Mouse (Mus musculus): ENCODE measurements at regions not wholly inside any gene's neighbourhood (a gene's known extent, or its start where the extent isn't known, plus 50 kb on each side); places are given as distances from the start of the nearest gene placed in this dataset.

GRCm38 (mm10) chr11:40394864-40395266 lies 300.1 kb downstream of the Mat2b start:
- Histone ChIP-seq H3K27ac (replicated peaks in 1 of 2; ENCODE audit: control insufficient read depth in 1 of 2, insufficient read depth in 1 of 2, low read depth in 2 of 2, low read length in 2 of 2) (no peak overlapping the region), H3K4me3 (ENCODE audit: control insufficient read depth in 1 of 2, insufficient read depth in 1 of 2, low read depth in 1 of 2, low read length in 2 of 2) (no peak overlapping the region), H3K27me3 (ENCODE audit: control insufficient read depth, insufficient read depth, low read length) (no peaks in the 10 kb centered on the region), H3K4me2 (ENCODE audit: low read length) (no peak overlapping the region), H3K9ac (ENCODE audit: low read length) (no peak overlapping the region), H3K9me3 (ENCODE audit: control insufficient read depth, low read length) (no peaks in the 10 kb centered on the region), H3K36me3 (ENCODE audit: control insufficient read depth, insufficient read depth, low read length) (no peaks in the 10 kb centered on the region), H3K4me1 (ENCODE audit: control insufficient read depth in 2 of 2, insufficient read depth in 2 of 2, low read length in 2 of 2) (no peaks in the 10 kb centered on the region)
- 52% methylated on average over 7 of the region's 7 CpGs for WGBS
- no peak for ATAC-seq (ENCODE audit: insufficient number of reproducible peaks, insufficient read depth, low FRiP score, low read depth)

GRCm38 (mm10) chr11:40394283-40394758 lies 300.7 kb downstream of the Mat2b start:
- Histone ChIP-seq H3K27me3 (ENCODE audit: control insufficient read depth, insufficient read depth, low read length) (no peaks in the 10 kb centered on the region), H3K36me3 (ENCODE audit: control insufficient read depth, insufficient read depth, low read length) (no peaks in the 10 kb centered on the region), H3K27ac (replicated peaks in 1 of 2; ENCODE audit: control insufficient read depth in 1 of 2, insufficient read depth in 1 of 2, low read depth in 2 of 2, low read length in 2 of 2) (no peak overlapping the region), H3K4me2 (ENCODE audit: low read length) (no peak overlapping the region), H3K9me3 (ENCODE audit: control insufficient read depth, low read length) (no peaks in the 10 kb centered on the region), H3K9ac (ENCODE audit: low read length) (no peak overlapping the region), H3K4me1 (ENCODE audit: control insufficient read depth in 2 of 2, insufficient read depth in 2 of 2, low read length in 2 of 2) (no peaks in the 10 kb centered on the region), H3K4me3 (ENCODE audit: control insufficient read depth in 1 of 2, insufficient read depth in 1 of 2, low read depth in 1 of 2, low read length in 2 of 2) (no peak overlapping the region)
- no peak for ATAC-seq (ENCODE audit: insufficient number of reproducible peaks, insufficient read depth, low FRiP score, low read depth)
- 57% methylated on average over 4 of the region's 4 CpGs for WGBS

- H3K9me3 ChIP-seq (ENCODE audit: control insufficient read depth, low read length) = no peaks in the 10 kb centered on the region
- 56% methylated on average over 3 of the region's 3 CpGs for WGBS
- no peak overlapping the region for H3K9ac ChIP-seq (ENCODE audit: low read length)
- H3K27ac ChIP-seq (replicated peaks in 1 of 2; ENCODE audit: control insufficient read depth in 1 of 2, insufficient read depth in 1 of 2, low read depth in 2 of 2, low read length in 2 of 2) = no peak overlapping the region
- no peak overlapping the region for H3K4me3 ChIP-seq (ENCODE audit: control insufficient read depth in 1 of 2, insufficient read depth in 1 of 2, low read depth in 1 of 2, low read length in 2 of 2)
- ATAC-seq (ENCODE audit: insufficient number of reproducible peaks, insufficient read depth, low FRiP score, low read depth) = no peak
- no peaks in the 10 kb centered on the region for H3K27me3 ChIP-seq (ENCODE audit: control insufficient read depth, insufficient read depth, low read length)
- no peak overlapping the region for H3K4me2 ChIP-seq (ENCODE audit: low read length)
- no peaks in the 10 kb centered on the region for H3K36me3 ChIP-seq (ENCODE audit: control insufficient read depth, insufficient read depth, low read length)
- H3K4me1 ChIP-seq (ENCODE audit: control insufficient read depth in 2 of 2, insufficient read depth in 2 of 2, low read length in 2 of 2) = no peaks in the 10 kb centered on the region
Measured at GRCm38 (mm10) chr11:40380696-40381095, 314.3 kb downstream of the Mat2b start.

GRCm38 (mm10) chr11:40371696-40372095 lies 323.3 kb downstream of the Mat2b start:
- no peak overlapping the region for H3K9ac ChIP-seq (ENCODE audit: low read length)
- WGBS = 66% methylated on average over 2 of the region's 2 CpGs

GRCm38 (mm10) chr11:40366573-40366972 lies 328.4 kb downstream of the Mat2b start:
- H3K36me3 ChIP-seq (ENCODE audit: control insufficient read depth, insufficient read depth, low read length) = no peaks in the 10 kb centered on the region
- H3K4me3 ChIP-seq (ENCODE audit: control insufficient read depth in 1 of 2, insufficient read depth in 1 of 2, low read depth in 1 of 2, low read length in 2 of 2) = no peak overlapping the region
- H3K27ac ChIP-seq (replicated peaks in 1 of 2; ENCODE audit: control insufficient read depth in 1 of 2, insufficient read depth in 1 of 2, low read depth in 2 of 2, low read length in 2 of 2) = no peak overlapping the region
- no peaks in the 10 kb centered on the region for H3K27me3 ChIP-seq (ENCODE audit: control insufficient read depth, insufficient read depth, low read length)
- no peak overlapping the region for H3K4me2 ChIP-seq (ENCODE audit: low read length)
- H3K9ac ChIP-seq (ENCODE audit: low read length) = no peak overlapping the region
- no peaks in the 10 kb centered on the region for H3K4me1 ChIP-seq (ENCODE audit: control insufficient read depth in 2 of 2, insufficient read depth in 2 of 2, low read length in 2 of 2)
- no peaks in the 10 kb centered on the region for H3K9me3 ChIP-seq (ENCODE audit: control insufficient read depth, low read length)
- no peak for ATAC-seq (ENCODE audit: insufficient number of reproducible peaks, insufficient read depth, low FRiP score, low read depth)

More at GRCm38 (mm10) chr11:40371696-40372095, 323.3 kb downstream of the Mat2b start:
- no peaks in the 10 kb centered on the region for H3K9me3 ChIP-seq (ENCODE audit: control insufficient read depth, low read length)
- no peak overlapping the region for H3K4me2 ChIP-seq (ENCODE audit: low read length)
- H3K4me1 ChIP-seq (ENCODE audit: control insufficient read depth in 2 of 2, insufficient read depth in 2 of 2, low read length in 2 of 2) = no peaks in the 10 kb centered on the region
- no peak overlapping the region for H3K27ac ChIP-seq (replicated peaks in 1 of 2; ENCODE audit: control insufficient read depth in 1 of 2, insufficient read depth in 1 of 2, low read depth in 2 of 2, low read length in 2 of 2)
- H3K36me3 ChIP-seq (ENCODE audit: control insufficient read depth, insufficient read depth, low read length) = no peaks in the 10 kb centered on the region
- no peaks in the 10 kb centered on the region for H3K27me3 ChIP-seq (ENCODE audit: control insufficient read depth, insufficient read depth, low read length)
- H3K4me3 ChIP-seq (ENCODE audit: control insufficient read depth in 1 of 2, insufficient read depth in 1 of 2, low read depth in 1 of 2, low read length in 2 of 2) = no peak overlapping the region
- ATAC-seq (ENCODE audit: insufficient number of reproducible peaks, insufficient read depth, low FRiP score, low read depth) = no peak

- WGBS = 59% methylated on average over 2 of the region's 2 CpGs
- no peak for ATAC-seq (ENCODE audit: insufficient number of reproducible peaks, insufficient read depth, low FRiP score, low read depth)
- Histone ChIP-seq H3K4me3 (ENCODE audit: control insufficient read depth in 1 of 2, insufficient read depth in 1 of 2, low read depth in 1 of 2, low read length in 2 of 2) (no peak overlapping the region), H3K4me1 (ENCODE audit: control insufficient read depth in 2 of 2, insufficient read depth in 2 of 2, low read length in 2 of 2) (no peaks in the 10 kb centered on the region), H3K9ac (ENCODE audit: low read length) (no peak overlapping the region), H3K9me3 (ENCODE audit: control insufficient read depth, low read length) (no peaks in the 10 kb centered on the region), H3K4me2 (ENCODE audit: low read length) (no peak overlapping the region), H3K27me3 (ENCODE audit: control insufficient read depth, insufficient read depth, low read length) (no peaks in the 10 kb centered on the region), H3K36me3 (ENCODE audit: control insufficient read depth, insufficient read depth, low read length) (no peaks in the 10 kb centered on the region), H3K27ac (replicated peaks in 1 of 2; ENCODE audit: control insufficient read depth in 1 of 2, insufficient read depth in 1 of 2, low read depth in 2 of 2, low read length in 2 of 2) (no peak overlapping the region)
Measured at GRCm38 (mm10) chr11:40362530-40363185, 332.3 kb downstream of the Mat2b start.
